Mouse (Mus musculus) liver, adult (tissue): ENCODE results near the gene Thg1l.

Experiments used
- GATA4 ChIP-seq: IDR thresholded peaks from 2 replicates; pipeline ENCODE4 v1.6.1; 2014; ENCODE audit warnings: mild to moderate bottlenecking, low read length; ENCODE audit not compliant: insufficient replicate concordance

The Thg1l gene

GRCm38 (mm10) chr11:45943891-45944642 is 11.2 kb downstream of the Thg1l start:
- TF ChIP-seq GATA4 = no peak

GRCm38 (mm10) chr11:45943108-45943705 is 12.1 kb downstream of the Thg1l start:
- no peak for TF ChIP-seq GATA4

- no peak for TF ChIP-seq GATA4
Observed at GRCm38 (mm10) chr11:45942281-45942680, 13.0 kb downstream of the Thg1l start.

- no peak for TF ChIP-seq GATA4
Observed at GRCm38 (mm10) chr11:45938917-45939316, 16.4 kb downstream of the Thg1l start.

- no peak for TF ChIP-seq GATA4
Observed at GRCm38 (mm10) chr11:45937478-45937877, 17.8 kb downstream of the Thg1l start.

- TF ChIP-seq GATA4 = no peak
Observed at GRCm38 (mm10) chr11:45932771-45933170, 22.5 kb downstream of the Thg1l start.

GRCm38 (mm10) chr11:45929541-45929940 is 25.8 kb downstream of the Thg1l start:
- TF ChIP-seq GATA4 = no peak

- no peak for TF ChIP-seq GATA4
Observed at GRCm38 (mm10) chr11:45927456-45927855, 27.8 kb downstream of the Thg1l start.

GRCm38 (mm10) chr11:45926640-45927082 is 28.6 kb downstream of the Thg1l start:
- TF ChIP-seq GATA4 = no peak

GRCm38 (mm10) chr11:45925436-45925835 is 29.9 kb downstream of the Thg1l start:
- no peak for TF ChIP-seq GATA4

- TF ChIP-seq GATA4 = no peak
Observed at GRCm38 (mm10) chr11:45921480-45921898, 33.8 kb downstream of the Thg1l start.

- no peak for TF ChIP-seq GATA4
Observed at GRCm38 (mm10) chr11:45921026-45921425, 34.3 kb downstream of the Thg1l start.

- TF ChIP-seq GATA4 = no peak
Observed at GRCm38 (mm10) chr11:45918836-45919235, 36.5 kb downstream of the Thg1l start.

- no peak for TF ChIP-seq GATA4
Observed at GRCm38 (mm10) chr11:45918018-45918417, 37.3 kb downstream of the Thg1l start.

- TF ChIP-seq GATA4 = no peak
Observed at GRCm38 (mm10) chr11:45916196-45916595, 39.1 kb downstream of the Thg1l start.

- no peak for TF ChIP-seq GATA4
Observed at GRCm38 (mm10) chr11:45910701-45911100, 44.6 kb downstream of the Thg1l start.
